Mouse (Mus musculus) adrenal gland, postnatal 4 days (tissue): ENCODE data around the gene Mvp. TPM values are rescaled to one million over a fixed set of nuclear protein-coding genes. Genes with fewer than 3 reads are reported as not detected.
A peak's percentile ranks its signal among the peaks of the same experiment; 100 is the strongest.

Experiments used
- DNase-seq, 2 experiments: peaks; one replicate each; pipeline ENCODE4 v3.0.0; 2021 to 2022; ENCODE audit warnings: low spot score in 2 of 2, mixed read lengths in 2 of 2
- total RNA-seq, 2 experiments: library from RNA; stranded (reverse); gene quantifications; 2 replicates each; pipeline ENCODE4 v1.2.3; 2021

The Mvp gene
- total RNA-seq, 2 experiments from 2014 or later = 67.1 to 68.4 TPM

- no peak for DNase-seq
These were observed 10.8 kb downstream of the Mvp start for GRCm38 (mm10) chr7:127003620-127004019.

GRCm38 (mm10) chr7:126999568-126999967, 14.9 kb downstream of the Mvp start:
- DNase-seq = no peak

- no peak for DNase-seq
These were observed 18.0 kb downstream of the Mvp start for GRCm38 (mm10) chr7:126996449-126996848.

GRCm38 (mm10) chr7:126988816-126989215, 25.6 kb downstream of the Mvp start:
- no peak for DNase-seq

- no peak for DNase-seq
These were observed 28.1 kb downstream of the Mvp start for GRCm38 (mm10) chr7:126986319-126986718.

- no peak for DNase-seq
These were observed 29.6 kb downstream of the Mvp start for GRCm38 (mm10) chr7:126984667-126985444.

GRCm38 (mm10) chr7:126983113-126983512, 31.3 kb downstream of the Mvp start:
- DNase-seq = no peak

GRCm38 (mm10) chr7:126982054-126982453, 32.4 kb downstream of the Mvp start:
- DNase-seq = no peak

- DNase-seq = no peak
These were observed 32.8 kb downstream of the Mvp start for GRCm38 (mm10) chr7:126981601-126982000.

GRCm38 (mm10) chr7:126978841-126979240, 35.6 kb downstream of the Mvp start:
- DNase-seq = no peak

GRCm38 (mm10) chr7:126976878-126977459, 37.5 kb downstream of the Mvp start:
- no peak for DNase-seq

- peak; percentile 91 to 96 for DNase-seq
These were observed 38.2 kb downstream of the Mvp start, which contains the start of gene Cdiptos for GRCm38 (mm10) chr7:126975950-126976866. TSS of gene Cdiptos (minus strand) at chr7:126976098.

GRCm38 (mm10) chr7:126975893-126975949, 38.7 kb downstream of the Mvp start, which contains the start of gene Cdipt:
TSS of gene Cdipt (plus strand) at chr7:126975914.
- no peak for DNase-seq

GRCm38 (mm10) chr7:126975493-126975892, 38.9 kb downstream of the Mvp start:
- no peak for DNase-seq

- no peak for DNase-seq
These were observed 47.1 kb downstream of the Mvp start for GRCm38 (mm10) chr7:126967361-126967760.

GRCm38 (mm10) chr7:126965568-126965967, 48.9 kb downstream of the Mvp start:
- no peak for DNase-seq

GRCm38 (mm10) chr7:126963548-126964286, 50.7 kb downstream of the Mvp start:
- DNase-seq = no peak

- DNase-seq = no peak
These were observed 52.5 kb downstream of the Mvp start for GRCm38 (mm10) chr7:126961965-126962364.

- no peak for DNase-seq
These were observed 53.3 kb downstream of the Mvp start for GRCm38 (mm10) chr7:126961095-126961494.

- no peak for DNase-seq
These were observed 54.6 kb downstream of the Mvp start for GRCm38 (mm10) chr7:126959780-126960179.

- DNase-seq = no peak
These were observed 59.3 kb downstream of the Mvp start for GRCm38 (mm10) chr7:126955125-126955524.

GRCm38 (mm10) chr7:126952646-126953045, 61.8 kb downstream of the Mvp start:
- DNase-seq = no peak
